23 mouse cellular contexts compared by ENCODE assay signal in genomic region chr3:97847626-97848025, GRCm38 (mm10). TPM values are rescaled to one million over a fixed set of nuclear protein-coding genes. Genes with fewer than 3 reads are reported as not detected.
DNase-seq lines count a peak whose midpoint lies in the region; ATAC-seq and TF ChIP-seq lines count a peak whose summit lies in the region.
"Had no signal": no experiment of that assay in that cellular context is flagged by ENCODE, and none has a peak within 500 bp of the region (broad histone marks: within the 10 kb centered on the region; RNA-seq: fewer than 3 reads in every experiment).

No protein-coding gene starts in this region.

- no peaks in the 10 kb centered on the region for H3K9me3 ChIP-seq in embryonic facial prominence, embryonic 14.5 days (ENCODE audit: control insufficient read depth, low read length)
- no peaks in the 10 kb centered on the region for H3K9me3 ChIP-seq in embryonic facial prominence, embryonic 10.5 days
- no peaks in the 10 kb centered on the region for H3K9me3 ChIP-seq in neural tube, embryonic 13.5 days
- H3K9me3 ChIP-seq: embryonic facial prominence, embryonic 12.5 days; forebrain, embryonic 12.5 days; G1E; hindbrain, embryonic 10.5 days; hindbrain, embryonic 15.5 days had no signal

- TF ChIP-seq CTCF in left cerebral cortex, adult 2 months (IDR thresholded peaks at IDR 0.05) = no peak

- 56% methylated on average over 3 of the region's 3 CpGs for WGBS in embryonic facial prominence, embryonic 14.5 days
- WGBS in embryonic facial prominence, embryonic 10.5 days = 72% methylated on average over 3 of the region's 3 CpGs
- 70% methylated on average over 3 of the region's 3 CpGs for WGBS in neural tube, embryonic 13.5 days

- intact Hi-C loops in left cerebral cortex, adult 2 months (cut with DNase I) = no loop called here
- intact Hi-C loops in left cerebral cortex, postnatal 25 days (cut with DNase I) = no loop called here

- no peaks in the 10 kb centered on the region for H3K4me1 ChIP-seq in embryonic facial prominence, embryonic 14.5 days (ENCODE audit: control insufficient read depth, insufficient read depth, low read length)
- 0 out of 2 replicates have a peak, but pooled peaks cover 3% of the 10 kb centered on the region for H3K4me1 ChIP-seq in embryonic facial prominence, embryonic 10.5 days
- H3K4me1 ChIP-seq in neural tube, embryonic 13.5 days (replicated peaks) = 0 out of 2 replicates have a peak, but pooled peaks cover 5% of the 10 kb centered on the region
- H3K4me1 ChIP-seq: embryonic facial prominence, embryonic 12.5 days; forebrain, embryonic 12.5 days; hindbrain, embryonic 15.5 days had no signal

- no peak overlapping the region for H3K4me2 ChIP-seq in embryonic facial prominence, embryonic 14.5 days (ENCODE audit: low read depth, low read length)
- H3K4me2 ChIP-seq in neural tube, embryonic 13.5 days = no peak overlapping the region
- H3K4me2 ChIP-seq: embryonic facial prominence, embryonic 12.5 days; forebrain, embryonic 12.5 days; heart, embryonic 11.5 days; hindbrain, embryonic 15.5 days had no signal

- H3K27me3 ChIP-seq in embryonic facial prominence, embryonic 14.5 days (replicated peaks; ENCODE audit: control insufficient read depth, insufficient read depth, low read length) = no peaks in the 10 kb centered on the region
- H3K27me3 ChIP-seq in embryonic facial prominence, embryonic 10.5 days (replicated peaks; ENCODE audit: low read depth, poor library complexity, severe bottlenecking) = no peaks in the 10 kb centered on the region
- H3K27me3 ChIP-seq in neural tube, embryonic 13.5 days = no peaks in the 10 kb centered on the region
- H3K27me3 ChIP-seq: embryonic facial prominence, embryonic 12.5 days; forebrain, embryonic 12.5 days; hindbrain, embryonic 15.5 days had no signal

- H3K4me3 ChIP-seq in embryonic facial prominence, embryonic 14.5 days (ENCODE audit: low read depth, low read length) = no peak overlapping the region
- no peak overlapping the region for H3K4me3 ChIP-seq in embryonic facial prominence, embryonic 10.5 days
- H3K4me3 ChIP-seq in left cerebral cortex, adult 2 months = no peak overlapping the region
- H3K4me3 ChIP-seq in neural tube, embryonic 13.5 days = no peak overlapping the region
- H3K4me3 ChIP-seq: embryonic facial prominence, embryonic 12.5 days; forebrain, embryonic 12.5 days; heart, adult 2 months; hindbrain, embryonic 10.5 days; hindbrain, embryonic 15.5 days had no signal

- ATAC-seq in embryonic facial prominence, embryonic 14.5 days (ENCODE audit: low read depth) = peak; percentile 41; the same call in 1 of the 2 replicates
- 0 out of 2 replicates have a peak, but pooled peaks have one; percentile 7 for ATAC-seq in neural tube, embryonic 13.5 days (ENCODE audit: low read depth)
- ATAC-seq: CD4-positive, CD25-positive, alpha-beta regulatory T cell, adult 4 months; forebrain, embryonic 16.5 days had no signal

- H3K27ac ChIP-seq in embryonic facial prominence, embryonic 14.5 days (replicated peaks; ENCODE audit: low read depth, low read length) = no peak overlapping the region
- H3K27ac ChIP-seq in embryonic facial prominence, embryonic 10.5 days (replicated peaks) = no peak overlapping the region
- H3K27ac ChIP-seq in left cerebral cortex, adult 2 months = peak overlapping the region; percentile 67; the same call in 1 of the 2 replicates
- no peak overlapping the region for H3K27ac ChIP-seq in neural tube, embryonic 13.5 days (replicated peaks)
- H3K27ac ChIP-seq: embryonic facial prominence, embryonic 12.5 days; forebrain, embryonic 12.5 days; heart, adult 2 months; hindbrain, embryonic 15.5 days had no signal

- no peaks in the 10 kb centered on the region for H3K36me3 ChIP-seq in embryonic facial prominence, embryonic 14.5 days (ENCODE audit: control insufficient read depth, insufficient read depth, low read length)
- H3K36me3 ChIP-seq in embryonic facial prominence, embryonic 10.5 days (replicated peaks) = no peaks in the 10 kb centered on the region
- no peaks in the 10 kb centered on the region for H3K36me3 ChIP-seq in neural tube, embryonic 13.5 days
- H3K36me3 ChIP-seq: embryonic facial prominence, embryonic 12.5 days; forebrain, embryonic 12.5 days; G1E; hindbrain, embryonic 10.5 days; hindbrain, embryonic 15.5 days had no signal

- H3K9ac ChIP-seq in embryonic facial prominence, embryonic 14.5 days (ENCODE audit: low read depth, low read length) = no peak overlapping the region
- no peak overlapping the region for H3K9ac ChIP-seq in neural tube, embryonic 13.5 days
- H3K9ac ChIP-seq: embryonic facial prominence, embryonic 12.5 days; forebrain, embryonic 12.5 days; hindbrain, embryonic 15.5 days had no signal

- DNase-seq in embryonic facial prominence, embryonic 14.5 days (ENCODE audit: low spot score) = no peak
- DNase-seq in embryonic facial prominence, embryonic 10.5 days (ENCODE audit: low spot score) = no peak
- no peak for DNase-seq in left cerebral cortex, adult 2 months (ENCODE audit: extremely low spot score in 1 of 2, low spot score in 2 of 2)
- no peak for DNase-seq in left cerebral cortex, postnatal 25 days (ENCODE audit: low spot score in 2 of 2)
- DNase-seq in neural tube, embryonic 10.5 days (ENCODE audit: extremely low spot score, low spot score) = no peak
- DNase-seq in spleen, adult 12 weeks (ENCODE audit: low spot score) = no peak
- DNase-seq: adrenal gland, adult 8-10 months; adrenal gland, postnatal 36 days; B cell, adult 2 months; cerebellum, adult 2 months; cerebellum, postnatal 10 days; embryo, embryonic 11 days; gastrocnemius, postnatal 10 days; heart, adult 2 months had no signal

RNA-seq across cellular contexts. Expression of gene Pde4dip, which starts 40.9 kb away (rescaled TPM):
- 48.5 and 64.6 TPM in 2 replicates for polyA plus RNA-seq in embryonic facial prominence, embryonic 14.5 days (2014; fragmentation: Nextera tagmentation; extraction: Ambion mirVana)
- 27.0 and 28.2 TPM in 2 replicates for polyA plus RNA-seq in embryonic facial prominence, embryonic 10.5 days (2016; fragmentation: Nextera tagmentation; extraction: Ambion mirVana)
- total RNA-seq in left cerebral cortex, adult 2 months (2021) = 100 to 1,000 TPM; 224 to 246 TPM
- 100 to 1,000 TPM; 246 to 251 TPM for total RNA-seq in left cerebral cortex, postnatal 25 days (2021)
- 62.7 and 66.6 TPM in 2 replicates for polyA plus RNA-seq in neural tube, embryonic 13.5 days (2015; fragmentation: Nextera tagmentation; extraction: Ambion mirVana)

RNA-seq across cellular contexts. Expression of gene Sec22b, which starts 53.4 kb away (rescaled TPM):
- polyA plus RNA-seq in embryonic facial prominence, embryonic 14.5 days (2014; fragmentation: Nextera tagmentation; extraction: Ambion mirVana) = 187 and 194 TPM in 2 replicates
- polyA plus RNA-seq in embryonic facial prominence, embryonic 10.5 days (2016; fragmentation: Nextera tagmentation; extraction: Ambion mirVana) = 119 and 122 TPM in 2 replicates
- total RNA-seq in left cerebral cortex, adult 2 months (2021) = 10 to 100 TPM; 80.1 to 90.2 TPM
- total RNA-seq in left cerebral cortex, postnatal 25 days (2021) = 10 to 100 TPM; 70.9 to 76.7 TPM
- 106 and 111 TPM in 2 replicates for polyA plus RNA-seq in neural tube, embryonic 13.5 days (2015; fragmentation: Nextera tagmentation; extraction: Ambion mirVana)
